Mouse (Mus musculus): ENCODE data around the gene Als2. TPM values are rescaled to one million over a fixed set of nuclear protein-coding genes. Genes with fewer than 3 reads are reported as not detected.

Gene Als2
- total and polyA plus RNA-seq, 2 experiments from 2014 or later, result 2.9 to 20.2 TPM

DNA sequence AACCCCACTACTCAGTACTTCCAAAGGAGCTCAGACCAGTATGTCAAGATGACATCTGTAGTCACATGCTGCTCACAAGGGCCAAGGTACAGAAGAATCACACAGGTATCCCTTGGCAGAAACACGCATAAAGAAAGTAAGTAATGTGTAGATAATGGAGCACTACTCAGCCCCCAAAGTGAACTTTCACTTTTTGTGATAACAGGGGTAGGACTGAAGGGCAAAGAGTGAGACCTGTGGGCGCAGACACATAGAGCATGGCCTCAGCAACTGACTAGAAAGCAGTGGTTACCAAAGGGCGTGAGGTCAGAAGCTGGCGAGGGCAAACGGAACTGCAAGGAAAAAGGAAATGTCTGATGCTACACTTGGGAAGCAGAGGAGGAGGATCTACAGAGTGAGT is 36.1 kb downstream of the Als2 start:
- Histone ChIP-seq H3K4me3 (ENCODE audit: low read depth, low read length) (no peak overlapping the region), H3K4me2 (ENCODE audit: low read depth, low read length) (no peak overlapping the region), H3K9ac (replicated peaks; ENCODE audit: low read depth, low read length) (no peak overlapping the region), H3K9me3 (replicated peaks; ENCODE audit: control insufficient read depth, low read length) (no peaks in the 10 kb centered on the region), H3K36me3 (replicated peaks; ENCODE audit: control insufficient read depth, insufficient read depth, low read length) (peaks cover 49% of the 10 kb centered on the region), H3K27me3 (ENCODE audit: control insufficient read depth, insufficient read depth, low read length) (no peaks in the 10 kb centered on the region), H3K27ac (ENCODE audit: low read depth) (no peak overlapping the region), H3K4me1 (ENCODE audit: control insufficient read depth, insufficient read depth) (no peaks in the 10 kb centered on the region)
- TF ChIP-seq EP300 (IDR thresholded peaks at IDR 0.05; ENCODE audit: low read depth) (no peak), CTCF (IDR thresholded peaks at IDR 0.05; ENCODE audit: low read depth) (no peak)
- DNase-seq (ENCODE audit: low spot score) (no peak), ATAC-seq (ENCODE audit: insufficient read depth, low read depth) (no peak)
- 86% methylated on average over 5 of the region's 5 CpGs for WGBS

- Histone ChIP-seq H3K27me3 (ENCODE audit: control insufficient read depth, insufficient read depth, low read length) (no peaks in the 10 kb centered on the region), H3K36me3 (replicated peaks; ENCODE audit: control insufficient read depth, insufficient read depth, low read length) (peaks cover 49% of the 10 kb centered on the region), H3K4me2 (ENCODE audit: low read depth, low read length) (no peak overlapping the region), H3K9me3 (replicated peaks; ENCODE audit: control insufficient read depth, low read length) (no peaks in the 10 kb centered on the region), H3K4me1 (ENCODE audit: control insufficient read depth, insufficient read depth) (no peaks in the 10 kb centered on the region), H3K27ac (ENCODE audit: low read depth) (no peak overlapping the region), H3K4me3 (ENCODE audit: low read depth, low read length) (no peak overlapping the region), H3K9ac (replicated peaks; ENCODE audit: low read depth, low read length) (no peak overlapping the region)
- DNase-seq (ENCODE audit: low spot score) (no peak), ATAC-seq (ENCODE audit: insufficient read depth, low read depth) (no peak)
- no peak for TF ChIP-seq EP300 (IDR thresholded peaks at IDR 0.05; ENCODE audit: low read depth)
- no peak for TF ChIP-seq CTCF (IDR thresholded peaks at IDR 0.05; ENCODE audit: low read depth)
- WGBS, result 22% methylated on average over 6 of the region's 6 CpGs
Observed at GRCm38 (mm10) chr1:59194979-59195378, 42.1 kb downstream of the Als2 start.

- no peak for ATAC-seq (ENCODE audit: insufficient read depth, low read depth)
Observed at GRCm38 (mm10) chr1:59187786-59188185, 49.2 kb downstream of the Als2 start.

GRCm38 (mm10) chr1:59186317-59186716 is 50.7 kb downstream of the Als2 start:
- H3K36me3 ChIP-seq (replicated peaks; ENCODE audit: control insufficient read depth, insufficient read depth, low read length), result peaks cover 40% of the 10 kb centered on the region
- ATAC-seq (ENCODE audit: insufficient read depth, low read depth), result no peak
- WGBS, result 84% methylated on average over 10 of the region's 10 CpGs

More at GRCm38 (mm10) chr1:59187786-59188185, 49.2 kb downstream of the Als2 start:
- TF ChIP-seq EP300 (IDR thresholded peaks at IDR 0.05; ENCODE audit: low read depth), result no peak
- no peak for TF ChIP-seq CTCF (IDR thresholded peaks at IDR 0.05; ENCODE audit: low read depth)
- Histone ChIP-seq H3K4me2 (ENCODE audit: low read depth, low read length) (no peak overlapping the region), H3K4me3 (ENCODE audit: low read depth, low read length) (no peak overlapping the region), H3K4me1 (ENCODE audit: control insufficient read depth, insufficient read depth) (no peaks in the 10 kb centered on the region), H3K9ac (replicated peaks; ENCODE audit: low read depth, low read length) (no peak overlapping the region), H3K9me3 (replicated peaks; ENCODE audit: control insufficient read depth, low read length) (no peaks in the 10 kb centered on the region), H3K36me3 (replicated peaks; ENCODE audit: control insufficient read depth, insufficient read depth, low read length) (peaks cover 44% of the 10 kb centered on the region), H3K27ac (ENCODE audit: low read depth) (no peak overlapping the region), H3K27me3 (ENCODE audit: control insufficient read depth, insufficient read depth, low read length) (no peaks in the 10 kb centered on the region)
- 87% methylated on average over 5 of the region's 5 CpGs for WGBS
- DNase-seq (ENCODE audit: low spot score), result no peak

GRCm38 (mm10) chr1:59185410-59185809 is 51.6 kb downstream of the Als2 start:
- TF ChIP-seq CTCF (IDR thresholded peaks at IDR 0.05; ENCODE audit: low read depth), result no peak
- TF ChIP-seq EP300 (IDR thresholded peaks at IDR 0.05; ENCODE audit: low read depth), result no peak
- no peak overlapping the region for H3K4me2 ChIP-seq (ENCODE audit: low read depth, low read length)
- no peaks in the 10 kb centered on the region for H3K4me1 ChIP-seq (ENCODE audit: control insufficient read depth, insufficient read depth)
- H3K9me3 ChIP-seq (replicated peaks; ENCODE audit: control insufficient read depth, low read length), result no peaks in the 10 kb centered on the region
- no peak overlapping the region for H3K4me3 ChIP-seq (ENCODE audit: low read depth, low read length)
- no peak for ATAC-seq (ENCODE audit: insufficient read depth, low read depth)
- no peaks in the 10 kb centered on the region for H3K27me3 ChIP-seq (ENCODE audit: control insufficient read depth, insufficient read depth, low read length)
- no peak for DNase-seq (ENCODE audit: low spot score)
- no peak overlapping the region for H3K9ac ChIP-seq (replicated peaks; ENCODE audit: low read depth, low read length)
- peaks cover 35% of the 10 kb centered on the region for H3K36me3 ChIP-seq (replicated peaks; ENCODE audit: control insufficient read depth, insufficient read depth, low read length)
- 83% methylated on average over 9 of the region's 9 CpGs for WGBS
- no peak overlapping the region for H3K27ac ChIP-seq (ENCODE audit: low read depth)

More at GRCm38 (mm10) chr1:59186317-59186716, 50.7 kb downstream of the Als2 start:
- H3K4me2 ChIP-seq (ENCODE audit: low read depth, low read length), result no peak overlapping the region
- H3K27ac ChIP-seq (ENCODE audit: low read depth), result no peak overlapping the region
- H3K9me3 ChIP-seq (replicated peaks; ENCODE audit: control insufficient read depth, low read length), result no peaks in the 10 kb centered on the region
- no peak overlapping the region for H3K4me3 ChIP-seq (ENCODE audit: low read depth, low read length)
- H3K4me1 ChIP-seq (ENCODE audit: control insufficient read depth, insufficient read depth), result no peaks in the 10 kb centered on the region
- TF ChIP-seq EP300 (IDR thresholded peaks at IDR 0.05; ENCODE audit: low read depth), result no peak
- TF ChIP-seq CTCF (IDR thresholded peaks at IDR 0.05; ENCODE audit: low read depth), result no peak
- no peaks in the 10 kb centered on the region for H3K27me3 ChIP-seq (ENCODE audit: control insufficient read depth, insufficient read depth, low read length)
- no peak overlapping the region for H3K9ac ChIP-seq (replicated peaks; ENCODE audit: low read depth, low read length)
- no peak for DNase-seq (ENCODE audit: low spot score)

- Histone ChIP-seq H3K4me2 (ENCODE audit: low read depth, low read length) (no peak overlapping the region), H3K4me1 (ENCODE audit: control insufficient read depth, insufficient read depth) (no peaks in the 10 kb centered on the region), H3K9me3 (replicated peaks; ENCODE audit: control insufficient read depth, low read length) (no peaks in the 10 kb centered on the region), H3K27ac (ENCODE audit: low read depth) (no peak overlapping the region), H3K4me3 (ENCODE audit: low read depth, low read length) (no peak overlapping the region), H3K27me3 (ENCODE audit: control insufficient read depth, insufficient read depth, low read length) (no peaks in the 10 kb centered on the region), H3K36me3 (replicated peaks; ENCODE audit: control insufficient read depth, insufficient read depth, low read length) (peaks cover 46% of the 10 kb centered on the region), H3K9ac (replicated peaks; ENCODE audit: low read depth, low read length) (no peak overlapping the region)
- TF ChIP-seq CTCF (IDR thresholded peaks at IDR 0.05; ENCODE audit: low read depth) (no peak), EP300 (IDR thresholded peaks at IDR 0.05; ENCODE audit: low read depth) (no peak)
- 73% methylated on average over 4 of the region's 4 CpGs for WGBS
- ATAC-seq (ENCODE audit: insufficient read depth, low read depth) (no peak), DNase-seq (ENCODE audit: low spot score) (no peak)
Observed at GRCm38 (mm10) chr1:59183045-59183444, 54.0 kb downstream of the Als2 start.
